Mouse (Mus musculus): ENCODE data around the gene Gm2832. TPM values are rescaled to one million over a fixed set of nuclear protein-coding genes. Genes with fewer than 3 reads are reported as not detected.
"Not testable (repeated sequence)": the region's sequence is repeated elsewhere in the genome, so short reads cannot be mapped to it uniquely, and the experiment has no call there.

Gm2832 gene
- total RNA-seq (2015; ENCODE audit: low replicate concordance) (not detected in 2 replicates), total RNA-seq (2017; ENCODE audit: low replicate concordance) (not detected in 2 replicates)

DNA sequence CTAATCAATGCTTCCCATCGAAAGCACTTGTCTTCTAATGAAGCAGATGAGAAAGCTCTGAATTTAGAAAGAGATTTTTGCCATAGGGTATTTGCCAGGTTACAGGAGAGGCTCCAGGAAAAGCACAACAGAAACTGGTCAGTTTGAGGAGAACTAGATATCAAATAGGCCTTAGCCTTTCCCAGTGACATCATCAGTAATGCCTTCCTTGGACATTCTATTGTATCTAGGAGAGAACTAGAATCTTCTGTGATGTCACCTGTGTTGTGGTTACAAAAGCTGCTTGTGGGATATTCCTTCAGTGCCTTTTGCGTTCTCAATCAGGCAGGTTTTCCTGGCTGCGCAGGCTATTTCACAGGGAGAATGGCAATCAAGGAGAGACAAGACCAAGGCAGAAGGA lies at the start of gene Gm2832:
TSS of gene Gm2832 (plus strand) at position 301 of the 400 bp plus-strand sequence.
- not testable (repeated sequence) for ATAC-seq (replicated peaks; ENCODE audit: low FRiP score, poor library complexity, severe bottlenecking)

- not testable (repeated sequence) for ATAC-seq (replicated peaks; ENCODE audit: low FRiP score, poor library complexity, severe bottlenecking)
Observed at GRCm38 (mm10) chr14:41263296-41263695, 15.3 kb upstream of the Gm2832 start.

DNA sequence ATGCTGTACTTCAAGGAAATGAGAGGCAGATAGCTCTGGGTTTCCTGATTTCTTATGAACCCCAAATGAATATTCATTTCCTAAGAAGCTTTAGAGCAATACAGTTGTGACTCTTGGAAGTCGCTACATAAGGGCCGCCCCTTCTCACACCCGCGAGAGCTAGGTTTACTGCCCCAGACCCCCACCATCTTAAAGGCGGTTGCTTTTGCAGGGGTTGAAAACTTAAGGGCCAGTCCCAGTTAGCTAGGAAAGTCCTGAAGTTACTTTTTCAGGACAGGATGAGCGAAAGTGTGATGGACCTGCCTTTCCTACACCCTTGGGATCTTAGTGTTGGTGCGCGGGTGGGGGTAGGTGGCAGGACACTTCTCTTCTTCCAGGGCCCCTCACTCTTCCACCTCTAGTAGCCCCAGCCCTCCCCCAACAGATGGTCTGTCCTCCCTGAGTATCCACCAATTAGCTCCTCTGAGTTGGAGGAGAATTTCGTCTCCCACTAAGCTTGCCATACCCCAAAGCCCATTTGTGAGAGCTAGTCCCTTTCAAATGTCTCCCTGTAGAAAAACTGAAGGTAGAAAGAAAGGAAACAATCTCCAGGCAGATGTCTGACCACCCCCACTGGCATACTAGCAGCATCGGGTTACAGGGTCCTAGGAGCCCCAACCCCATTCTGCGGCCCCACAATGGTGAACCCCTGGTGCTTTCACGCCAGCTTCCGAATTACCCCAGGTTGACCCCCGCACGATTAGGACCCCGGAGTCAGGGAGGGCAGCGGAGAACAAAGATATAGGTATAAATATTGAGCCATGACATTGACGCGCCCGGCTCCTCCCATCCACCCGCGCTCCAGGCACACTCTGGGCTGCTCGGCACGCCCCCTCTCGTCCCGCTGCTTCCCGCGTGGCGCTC lies 14.5 kb upstream of the Gm2832 start:
- ATAC-seq (replicated peaks; ENCODE audit: low FRiP score, poor library complexity, severe bottlenecking) = not testable (repeated sequence)

DNA sequence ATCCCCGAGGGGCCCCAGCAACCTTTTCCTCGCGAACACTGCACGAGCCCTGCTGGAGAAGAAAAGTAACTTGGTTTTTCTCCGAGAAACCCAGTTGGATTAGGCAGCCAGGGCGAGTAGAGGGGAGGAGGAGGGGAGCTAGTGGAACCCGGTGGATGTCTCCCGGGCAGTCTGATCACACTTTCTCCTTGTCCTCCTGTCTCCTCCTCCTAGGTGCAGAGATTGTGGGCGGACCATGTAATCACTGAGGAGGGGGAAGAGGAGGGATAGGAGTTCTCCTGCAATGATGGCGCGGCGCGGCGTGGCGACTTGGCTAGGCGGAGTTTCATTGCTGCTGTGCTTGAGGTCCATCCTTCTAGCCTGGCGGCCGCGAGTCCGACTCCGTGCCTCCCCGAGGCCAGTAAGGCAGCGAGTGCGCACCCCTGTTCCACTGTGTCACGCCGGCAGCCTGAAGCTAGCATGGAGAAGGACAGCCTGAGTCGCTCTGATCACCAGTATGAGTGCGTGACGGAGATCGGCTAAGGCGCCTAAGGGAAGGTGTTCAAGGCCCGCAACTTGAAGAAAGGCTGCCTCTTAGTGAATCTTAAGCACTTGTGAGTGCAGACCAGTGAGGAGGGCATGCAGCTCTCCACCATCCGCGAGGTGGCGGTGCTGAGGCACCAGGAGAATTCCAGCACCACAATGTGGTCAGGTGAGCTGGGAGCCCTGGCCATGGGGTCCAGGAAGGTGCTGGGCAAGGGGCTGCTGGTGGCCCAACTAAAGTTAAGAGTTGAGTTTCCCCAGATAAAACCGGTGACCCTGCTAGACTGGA lies 13.6 kb upstream of the Gm2832 start:
- not testable (repeated sequence) for ATAC-seq (replicated peaks; ENCODE audit: low FRiP score, poor library complexity, severe bottlenecking)

- not testable (repeated sequence) for ATAC-seq (replicated peaks; ENCODE audit: low FRiP score, poor library complexity, severe bottlenecking)
Observed at GRCm38 (mm10) chr14:41285965-41286364, 7.4 kb downstream of the Gm2832 start.

Other genes starting within 250 kb of the Gm2832 start
- gene Dydc2, start 209.6 kb upstream of the Gm2832 start, total RNA-seq (2015; ENCODE audit: low replicate concordance) = not detected in 2 replicates
- not detected in 2 replicates for gene Dydc2, start 209.6 kb upstream of the Gm2832 start, total RNA-seq (2017; ENCODE audit: low replicate concordance)
- gene Dydc1, start 205.9 kb upstream of the Gm2832 start, total RNA-seq (2015; ENCODE audit: low replicate concordance) = not detected in 2 replicates
- gene Dydc1, start 205.9 kb upstream of the Gm2832 start, total RNA-seq (2017; ENCODE audit: low replicate concordance) = not detected in 2 replicates
- not detected in 2 replicates for gene Mat1a, start 173.8 kb upstream of the Gm2832 start, total RNA-seq (2015; ENCODE audit: low replicate concordance)
- gene Mat1a, start 173.8 kb upstream of the Gm2832 start, total RNA-seq (2017; ENCODE audit: low replicate concordance) = 0.42 TPM in 1 of 2 replicates, not detected in the other
- not detected in 2 replicates for gene Sftpa1, start 147.0 kb upstream of the Gm2832 start, total RNA-seq (2015; ENCODE audit: low replicate concordance)
- not detected in 2 replicates for gene Sftpa1, start 147.0 kb upstream of the Gm2832 start, total RNA-seq (2017; ENCODE audit: low replicate concordance)
- gene Mbl1, start 127.3 kb upstream of the Gm2832 start, total RNA-seq (2015; ENCODE audit: low replicate concordance) = not detected in 2 replicates
- gene Mbl1, start 127.3 kb upstream of the Gm2832 start, total RNA-seq (2017; ENCODE audit: low replicate concordance) = not detected in 2 replicates
- gene Sftpd, start 93.7 kb upstream of the Gm2832 start, total RNA-seq (2015; ENCODE audit: low replicate concordance) = not detected in 2 replicates
- not detected in 2 replicates for gene Sftpd, start 93.7 kb upstream of the Gm2832 start, total RNA-seq (2017; ENCODE audit: low replicate concordance)
- gene Gm5798, start 69.8 kb downstream of the Gm2832 start, total RNA-seq (2015; ENCODE audit: low replicate concordance) = not detected in 2 replicates
- not detected in 2 replicates for gene Gm5798, start 69.8 kb downstream of the Gm2832 start, total RNA-seq (2017; ENCODE audit: low replicate concordance)
- gene Gm7945, start 107.6 kb downstream of the Gm2832 start, total RNA-seq (2015; ENCODE audit: low replicate concordance) = not detected in 2 replicates
- gene Gm7945, start 107.6 kb downstream of the Gm2832 start, total RNA-seq (2017; ENCODE audit: low replicate concordance) = not detected in 2 replicates
- gene Gm6482, start 129.5 kb downstream of the Gm2832 start, total RNA-seq (2015; ENCODE audit: low replicate concordance) = not detected in 2 replicates
- gene Gm6482, start 129.5 kb downstream of the Gm2832 start, total RNA-seq (2017; ENCODE audit: low replicate concordance) = not detected in 2 replicates
- gene Gm7954, start 174.7 kb downstream of the Gm2832 start, total RNA-seq (2015; ENCODE audit: low replicate concordance) = not detected in 2 replicates
- gene Gm7954, start 174.7 kb downstream of the Gm2832 start, total RNA-seq (2017; ENCODE audit: low replicate concordance) = not detected in 2 replicates
- gene Gm3486, start 210.7 kb downstream of the Gm2832 start, total RNA-seq (2015; ENCODE audit: low replicate concordance) = not detected in 2 replicates
- gene Gm3486, start 210.7 kb downstream of the Gm2832 start, total RNA-seq (2017; ENCODE audit: low replicate concordance) = not detected in 2 replicates

All from erythroblast, adult 5-6 weeks (primary cell).